Mouse (Mus musculus): ENCODE data around the gene Lypd3.

- TF ChIP-seq MAFK (IDR thresholded peaks at IDR 0.05; ENCODE audit: insufficient read depth, low read depth, low read length) (no peak), ZNF384 (IDR thresholded peaks at IDR 0.05; ENCODE audit: low read depth, low read length) (no peak), ZC3H11A (IDR thresholded peaks at IDR 0.05; ENCODE audit: borderline replicate concordance, low read depth, low read length) (no peak)
Measured at GRCm38 (mm10) chr7:24598121-24598520, 38.2 kb upstream of the Lypd3 start.

Measured in ES-E14 (cell line).